Mouse (Mus musculus) megakaryocyte, embryonic 14.5 days (primary cell): ENCODE results near the gene Ilk.

Experiments used
- FLI1 ChIP-seq: IDR thresholded peaks from 2 replicates; pipeline ENCODE4 v1.6.1; 2012; ENCODE audit warnings: low read length, inconsistent platforms, mixed read lengths
- GATA1 ChIP-seq: IDR thresholded peaks from 3 replicates; pipeline ENCODE4 v1.6.1; 2012; ENCODE audit warnings: mixed read lengths, low read length, inconsistent platforms, borderline replicate concordance

DNA sequence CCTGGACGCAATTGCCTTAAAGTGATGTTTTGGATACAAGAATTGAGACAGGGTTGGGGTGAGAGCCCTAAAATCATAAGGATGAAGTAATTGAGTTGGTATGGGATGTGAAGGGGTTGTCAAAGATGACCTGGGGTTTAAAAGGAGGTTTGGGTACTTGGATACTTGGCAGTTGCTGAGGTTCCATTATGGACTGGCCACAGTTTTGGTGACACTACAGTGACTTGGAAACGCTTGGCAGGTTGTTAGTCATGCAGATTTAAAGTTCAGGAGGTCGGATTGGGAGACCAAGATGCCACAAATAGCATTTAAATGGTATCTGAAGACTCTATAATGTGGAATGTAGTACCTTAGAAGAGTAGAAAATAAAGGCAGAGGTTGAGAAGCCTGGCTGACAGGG lies 1.3 kb downstream of the Ilk start:
- TF ChIP-seq GATA1 (no peak), FLI1 (no peak)
